Comparison of ENCODE assay signal across 15 mouse cellular contexts in the genomic region with DNA sequence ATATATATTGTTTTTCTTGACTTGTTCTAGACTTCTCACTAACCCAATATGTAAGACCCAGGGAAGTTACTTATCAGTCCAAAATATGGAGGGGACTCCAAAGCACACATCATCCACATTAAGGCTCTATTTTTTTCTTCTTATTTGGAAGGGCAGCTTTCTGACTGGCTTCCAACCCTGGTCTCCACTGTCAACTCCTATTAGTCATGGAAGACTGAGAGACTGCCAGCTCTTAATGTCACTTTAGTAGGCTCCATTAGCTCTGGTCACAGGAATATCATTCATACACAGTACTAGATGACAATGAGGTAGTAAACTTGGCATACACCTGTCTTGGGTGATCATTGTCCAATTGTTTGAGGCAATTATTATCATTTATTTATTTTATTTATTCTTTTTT.
"Had no signal": no experiment of that assay in that cellular context is flagged by ENCODE, and none has a peak within 500 bp of the region (broad histone marks: within the 10 kb centered on the region; RNA-seq: fewer than 3 reads in every experiment).

No protein-coding gene starts in this region.

- H3K9ac ChIP-seq: liver, embryonic 15.5 days; neural tube, embryonic 15.5 days had no signal

- H3K36me3 ChIP-seq: limb, embryonic 10.5 days; liver, embryonic 15.5 days; neural tube, embryonic 15.5 days had no signal

- H3K9me3 ChIP-seq: limb, embryonic 10.5 days; liver, embryonic 15.5 days; neural tube, embryonic 15.5 days had no signal

- H3K4me3 ChIP-seq: layer of hippocampus, adult 2 months; limb, embryonic 10.5 days; liver, embryonic 15.5 days; neural tube, embryonic 15.5 days had no signal

- DNase-seq: kidney, adult 8-10 months; kidney, postnatal 36 days; lung, adult 2 months; lung, postnatal 36 days; right cerebral cortex, postnatal 4 days; spleen, adult 18-20 months; thymus, adult 18-20 months; thymus, postnatal 14 days had no signal

- H3K27me3 ChIP-seq: liver, embryonic 15.5 days; neural tube, embryonic 15.5 days had no signal

- H3K4me2 ChIP-seq: liver, embryonic 11.5 days; liver, embryonic 15.5 days; neural tube, embryonic 15.5 days had no signal

- H3K4me1 ChIP-seq: liver, embryonic 15.5 days; neural tube, embryonic 15.5 days had no signal

- H3K27ac ChIP-seq: layer of hippocampus, adult 2 months; limb, embryonic 10.5 days; liver, embryonic 15.5 days; neural tube, embryonic 15.5 days had no signal

- ATAC-seq: lung, postnatal 0 days; midbrain, embryonic 16.5 days had no signal
